Mouse (Mus musculus): ENCODE data around the gene Fibp. TPM values are rescaled to one million over a fixed set of nuclear protein-coding genes. Genes with fewer than 3 reads are reported as not detected.

Gene Fibp
- polyA plus RNA-seq, 1 experiment, result 99.5 TPM

DNA sequence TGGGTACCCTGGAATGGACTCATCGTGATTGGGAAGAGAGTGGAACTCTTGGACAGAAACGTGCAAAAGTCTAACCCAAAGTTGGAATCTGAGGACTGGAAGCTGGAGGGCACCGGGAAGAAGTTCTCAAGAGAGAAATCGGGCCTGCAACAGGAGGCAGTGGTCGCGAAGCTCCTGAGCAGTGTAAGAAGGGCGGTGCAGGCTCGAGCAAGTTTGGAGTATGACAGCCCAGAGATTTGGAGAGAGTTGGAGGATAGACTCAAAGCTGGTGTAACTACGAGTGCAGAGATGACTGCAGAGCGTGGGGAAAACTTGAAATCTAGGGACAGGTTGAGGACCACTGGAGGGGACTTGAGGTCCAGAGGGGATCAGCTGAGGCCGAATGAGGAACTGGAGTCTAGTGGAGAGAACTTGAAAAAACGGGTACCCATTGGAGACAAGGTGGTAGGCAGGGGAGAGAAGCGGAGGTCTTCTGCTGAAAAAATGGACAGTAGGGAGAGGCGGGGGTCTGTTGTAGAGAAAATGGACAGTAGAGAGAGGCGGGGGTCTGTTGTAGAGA is 50.7 kb downstream of the Fibp start:
- TF ChIP-seq POLR2A (IDR thresholded peaks at IDR 0.05; ENCODE audit: low read depth, low read length) (no peak), CTCF (conservative IDR thresholded peaks at IDR 0.05; ENCODE audit: insufficient read depth, insufficient read length, low read depth, low read length) (no peak)
- Histone ChIP-seq H3K27ac (ENCODE audit: insufficient read depth, low read depth, low read length) (peak overlapping the region; percentile 5; the same call in 1 of the 2 replicates), H3K4me1 (ENCODE audit: control insufficient read depth, insufficient read depth, low read length) (peaks cover 9% of the 10 kb centered on the region; the same call in 1 of the 2 replicates)

GRCm38 (mm10) chr19:5512091-5513004 is 51.9 kb downstream of the Fibp start:
- Histone ChIP-seq H3K27ac (ENCODE audit: insufficient read depth, low read depth, low read length) (no peak overlapping the region), H3K4me1 (ENCODE audit: control insufficient read depth, insufficient read depth, low read length) (peaks cover 9% of the 10 kb centered on the region; the same call in 1 of the 2 replicates), H3K36me3 (ENCODE audit: control insufficient read depth, insufficient read depth, low read length) (no peaks in the 10 kb centered on the region), H3K4me3 (ENCODE audit: insufficient read depth, low read depth, low read length) (no peak overlapping the region), H3K27me3 (replicated peaks; ENCODE audit: control insufficient read depth, insufficient read depth, low read length) (no peaks in the 10 kb centered on the region)
- 67% methylated on average over 12 of the region's 12 CpGs for WGBS
- TF ChIP-seq CTCF (conservative IDR thresholded peaks at IDR 0.05; ENCODE audit: insufficient read depth, insufficient read length, low read depth, low read length), result no peak
- no peak for TF ChIP-seq POLR2A (IDR thresholded peaks at IDR 0.05; ENCODE audit: low read depth, low read length)
- no peak for DNase-seq

More for the DNA sequence above, 50.7 kb downstream of the Fibp start:
- no peaks in the 10 kb centered on the region for H3K36me3 ChIP-seq (ENCODE audit: control insufficient read depth, insufficient read depth, low read length)
- H3K4me3 ChIP-seq (ENCODE audit: insufficient read depth, low read depth, low read length), result peak overlapping the region; percentile 53
- DNase-seq, result no peak
- WGBS, result 41% methylated on average over 15 of the region's 15 CpGs
- no peaks in the 10 kb centered on the region for H3K27me3 ChIP-seq (replicated peaks; ENCODE audit: control insufficient read depth, insufficient read depth, low read length)

- no peak overlapping the region for H3K4me3 ChIP-seq (ENCODE audit: insufficient read depth, low read depth, low read length)
- 85% methylated on average over 3 of the region's 3 CpGs for WGBS
- DNase-seq, result no peak
- no peaks in the 10 kb centered on the region for H3K27me3 ChIP-seq (replicated peaks; ENCODE audit: control insufficient read depth, insufficient read depth, low read length)
- no peak for TF ChIP-seq POLR2A (IDR thresholded peaks at IDR 0.05; ENCODE audit: low read depth, low read length)
- TF ChIP-seq CTCF (conservative IDR thresholded peaks at IDR 0.05; ENCODE audit: insufficient read depth, insufficient read length, low read depth, low read length), result no peak
- no peak overlapping the region for H3K27ac ChIP-seq (ENCODE audit: insufficient read depth, low read depth, low read length)
- H3K4me1 ChIP-seq (ENCODE audit: control insufficient read depth, insufficient read depth, low read length), result peaks cover 9% of the 10 kb centered on the region; the same call in 1 of the 2 replicates
- no peaks in the 10 kb centered on the region for H3K36me3 ChIP-seq (ENCODE audit: control insufficient read depth, insufficient read depth, low read length)
These were observed 52.6 kb downstream of the Fibp start for GRCm38 (mm10) chr19:5513005-5513349.

Other genes starting within 250 kb of the Fibp start
- 14.3 and 16.1 TPM in 2 replicates for gene Pacs1, start 187.5 kb upstream of the Fibp start, polyA plus RNA-seq (2012; rRNA removed)
- 95.8 and 109 TPM in 2 replicates for gene Sf3b2, start 165.2 kb upstream of the Fibp start, polyA plus RNA-seq (2012; rRNA removed)
- 0.28 and 0.43 TPM in 2 replicates for gene Gal3st3, start 162.3 kb upstream of the Fibp start, polyA plus RNA-seq (2012; rRNA removed)
- 0.08 TPM in 1 of 2 replicates, not detected in the other for gene Catsper1, start 124.9 kb upstream of the Fibp start, polyA plus RNA-seq (2012; rRNA removed)
- 0.52 and 1.5 TPM in 2 replicates for gene Cst6, start 111.0 kb upstream of the Fibp start, polyA plus RNA-seq (2012; rRNA removed)
- 17.8 and 22.0 TPM in 2 replicates for gene Eif1ad, start 93.9 kb upstream of the Fibp start, polyA plus RNA-seq (2012; rRNA removed)
- 106 and 146 TPM in 2 replicates for gene Banf1, start 93.4 kb upstream of the Fibp start, polyA plus RNA-seq (2012; rRNA removed)
- gene Sart1, start 71.9 kb upstream of the Fibp start, polyA plus RNA-seq (2012; rRNA removed), result 20.2 and 27.4 TPM in 2 replicates
- gene Tsga10ip, start 58.1 kb upstream of the Fibp start, polyA plus RNA-seq (2012; rRNA removed), result 0.06 and 0.27 TPM in 2 replicates
- 124 and 150 TPM in 2 replicates for gene Drap1, start 35.6 kb upstream of the Fibp start, polyA plus RNA-seq (2012; rRNA removed)
- 71.4 and 78.4 TPM in 2 replicates for gene AI837181, start 35.5 kb upstream of the Fibp start, polyA plus RNA-seq (2012; rRNA removed)
- gene Fosl1, start 13.1 kb upstream of the Fibp start, polyA plus RNA-seq (2012; rRNA removed), result 0.07 and 0.27 TPM in 2 replicates
- gene Ccdc85b, start 2.7 kb upstream of the Fibp start, polyA plus RNA-seq (2012; rRNA removed), result 5.0 and 5.8 TPM in 2 replicates
- gene Ctsw, start 7.9 kb downstream of the Fibp start, polyA plus RNA-seq (2012; rRNA removed), result 1.1 and 4.7 TPM in 2 replicates
- 43.6 and 50.8 TPM in 2 replicates for gene Efemp2, start 13.3 kb downstream of the Fibp start, polyA plus RNA-seq (2012; rRNA removed)
- gene Mus81, start 27.8 kb downstream of the Fibp start, polyA plus RNA-seq (2012; rRNA removed), result 29.8 and 35.1 TPM in 2 replicates
- 395 and 413 TPM in 2 replicates for gene Cfl1, start 29.8 kb downstream of the Fibp start, polyA plus RNA-seq (2012; rRNA removed)
- 0.62 and 0.69 TPM in 2 replicates for gene 1700020D05Rik, start 43.2 kb downstream of the Fibp start, polyA plus RNA-seq (2012; rRNA removed)
- gene Snx32, start 49.9 kb downstream of the Fibp start, polyA plus RNA-seq (2012; rRNA removed), result 14.7 and 16.3 TPM in 2 replicates
- gene Ovol1, start 100.0 kb downstream of the Fibp start, polyA plus RNA-seq (2012; rRNA removed), result 9.0 and 10.4 TPM in 2 replicates
- gene Ap5b1, start 107.4 kb downstream of the Fibp start, polyA plus RNA-seq (2012; rRNA removed), result 10.2 and 13.3 TPM in 2 replicates
- gene Rnaseh2c, start 141.3 kb downstream of the Fibp start, polyA plus RNA-seq (2012; rRNA removed), result 55.1 and 62.3 TPM in 2 replicates
- gene Kat5, start 149.6 kb downstream of the Fibp start, polyA plus RNA-seq (2012; rRNA removed), result 60.3 and 67.4 TPM in 2 replicates
- gene Rela, start 176.9 kb downstream of the Fibp start, polyA plus RNA-seq (2012; rRNA removed), result 58.2 and 59.9 TPM in 2 replicates
- gene Sipa1, start 203.1 kb downstream of the Fibp start, polyA plus RNA-seq (2012; rRNA removed), result 35.4 and 36.9 TPM in 2 replicates
- 72.2 and 83.9 TPM in 2 replicates for gene Map3k11, start 228.1 kb downstream of the Fibp start, polyA plus RNA-seq (2012; rRNA removed)
- gene Pcnx3, start 228.3 kb downstream of the Fibp start, polyA plus RNA-seq (2012; rRNA removed), result 88.8 and 108 TPM in 2 replicates
- 0.08 and 0.13 TPM in 2 replicates for gene Kcnk7, start 243.8 kb downstream of the Fibp start, polyA plus RNA-seq (2012; rRNA removed)